25 mouse cellular contexts compared by ENCODE assay signal in genomic region chr1:167162495-167162894, GRCm38 (mm10).
DNase-seq lines count a peak whose midpoint lies in the region; ATAC-seq and TF ChIP-seq lines count a peak whose summit lies in the region.
"Had no signal": no experiment of that assay in that cellular context is flagged by ENCODE, and none has a peak within 500 bp of the region (broad histone marks: within the 10 kb centered on the region; RNA-seq: fewer than 3 reads in every experiment).

No protein-coding gene starts in this region.

- ATAC-seq in kidney, embryonic 15.5 days (replicated peaks; ENCODE audit: low FRiP score), result peak; percentile 41; the same call in 1 of the 2 replicates
- no peak for ATAC-seq in midbrain, embryonic 16.5 days
- ATAC-seq: CD4-positive, CD25-positive, alpha-beta regulatory T cell, adult 4 months; forebrain, embryonic 14.5 days had no signal

- no peak for TF ChIP-seq RAD21 in CH12.LX (IDR thresholded peaks at IDR 0.05; ENCODE audit: low read depth, low read length)

- no peak overlapping the region for H3K4me3 ChIP-seq in kidney, embryonic 15.5 days (replicated peaks)
- no peak overlapping the region for H3K4me3 ChIP-seq in midbrain, embryonic 10.5 days
- no peak overlapping the region for H3K4me3 ChIP-seq in midbrain, embryonic 16.5 days (ENCODE audit: low read depth, low read length)
- H3K4me3 ChIP-seq in CH12.LX (replicated peaks in 1 of 3; ENCODE audit: low read depth in 2 of 3, low read length in 2 of 3, poor library complexity in 1 of 3), result no peak overlapping the region
- H3K4me3 ChIP-seq: embryonic facial prominence, embryonic 13.5 days; embryonic facial prominence, embryonic 15.5 days; erythroblast, embryonic 14.5 days; forebrain, embryonic 10.5 days; forebrain, embryonic 12.5 days had no signal

- 45% methylated on average over 8 of the region's 8 CpGs for WGBS in kidney, embryonic 15.5 days
- 83% methylated on average over 8 of the region's 8 CpGs for WGBS in midbrain, embryonic 10.5 days
- WGBS in midbrain, embryonic 16.5 days, result 68% methylated on average over 8 of the region's 8 CpGs

- no peak for TF ChIP-seq EP300 in CH12.LX (IDR thresholded peaks at IDR 0.05; ENCODE audit: low read length)

- no peak overlapping the region for H3K27ac ChIP-seq in kidney, embryonic 15.5 days
- H3K27ac ChIP-seq in midbrain, embryonic 10.5 days (replicated peaks), result 0 out of 2 replicates have a peak overlapping the region, but pooled peaks have one; percentile 28
- H3K27ac ChIP-seq in midbrain, embryonic 16.5 days (ENCODE audit: low read length), result no peak overlapping the region
- no peak overlapping the region for H3K27ac ChIP-seq in CH12.LX (ENCODE audit: insufficient read depth, low read depth)
- H3K27ac ChIP-seq: embryonic facial prominence, embryonic 13.5 days; embryonic facial prominence, embryonic 15.5 days; forebrain, embryonic 10.5 days; forebrain, embryonic 12.5 days had no signal

- H3K27me3 ChIP-seq in kidney, embryonic 15.5 days, result no peaks in the 10 kb centered on the region
- H3K27me3 ChIP-seq in midbrain, embryonic 10.5 days (ENCODE audit: low read depth, poor library complexity, severe bottlenecking), result no peaks in the 10 kb centered on the region
- H3K27me3 ChIP-seq in midbrain, embryonic 16.5 days (ENCODE audit: control insufficient read depth, insufficient read depth, low read depth, low read length), result no peaks in the 10 kb centered on the region
- peaks cover 78% of the 10 kb centered on the region for H3K27me3 ChIP-seq in CH12.LX (replicated peaks)
- H3K27me3 ChIP-seq: embryonic facial prominence, embryonic 13.5 days; embryonic facial prominence, embryonic 15.5 days; forebrain, embryonic 12.5 days had no signal

- in situ Hi-C loops in CH12.LX (cut with MboI; ENCODE audit: low pct_ligation_motif_present, low pct_unique_long_range_greater_than_20kb, low sequenced_read_pairs), result no loop called here

- dilution Hi-C loops in CH12.LX (cut with MboI; ENCODE audit: extremely low pct_ligation_motif_present, extremely low pct_unique_long_range_greater_than_20kb, low sequenced_read_pairs), result no loop called here

- no peaks in the 10 kb centered on the region; the same call in 1 of the 2 replicates for H3K79me2 ChIP-seq in CH12.LX (replicated peaks; ENCODE audit: control insufficient read depth, extremely low read depth, insufficient read depth, poor library complexity, severe bottlenecking)

- no peak overlapping the region for H3K9ac ChIP-seq in kidney, embryonic 15.5 days
- no peak overlapping the region for H3K9ac ChIP-seq in midbrain, embryonic 16.5 days (ENCODE audit: low read depth, low read length)
- no peak overlapping the region for H3K9ac ChIP-seq in CH12.LX (ENCODE audit: insufficient read depth, low read depth)
- H3K9ac ChIP-seq: embryonic facial prominence, embryonic 13.5 days; embryonic facial prominence, embryonic 15.5 days; forebrain, embryonic 12.5 days had no signal

- no peaks in the 10 kb centered on the region for H3K9me3 ChIP-seq in kidney, embryonic 15.5 days (replicated peaks)
- no peaks in the 10 kb centered on the region for H3K9me3 ChIP-seq in midbrain, embryonic 10.5 days (replicated peaks)
- no peaks in the 10 kb centered on the region for H3K9me3 ChIP-seq in midbrain, embryonic 16.5 days (replicated peaks; ENCODE audit: control insufficient read depth, low read length, poor library complexity, severe bottlenecking)
- H3K9me3 ChIP-seq in CH12.LX (replicated peaks; ENCODE audit: low read length), result peaks cover 3% of the 10 kb centered on the region
- H3K9me3 ChIP-seq: embryonic facial prominence, embryonic 13.5 days; embryonic facial prominence, embryonic 15.5 days; forebrain, embryonic 10.5 days; forebrain, embryonic 12.5 days had no signal

- peaks cover 13% of the 10 kb centered on the region; the same call in 1 of the 2 replicates for H3K4me1 ChIP-seq in kidney, embryonic 15.5 days
- peaks cover 7% of the 10 kb centered on the region for H3K4me1 ChIP-seq in midbrain, embryonic 10.5 days
- no peaks in the 10 kb centered on the region for H3K4me1 ChIP-seq in midbrain, embryonic 16.5 days (ENCODE audit: control insufficient read depth, insufficient read depth, low read length)
- no peaks in the 10 kb centered on the region for H3K4me1 ChIP-seq in CH12.LX (ENCODE audit: control insufficient read depth in 1 of 2, insufficient read depth in 2 of 2)

- no peak for TF ChIP-seq POLR2A in CH12.LX (IDR thresholded peaks at IDR 0.05; ENCODE audit: low read depth, low read length)

- DNase-seq in heart, adult 11 months, result peak; percentile 74
- no peak for DNase-seq in heart, adult 9 months (ENCODE audit: low spot score in 2 of 2)
- DNase-seq in kidney, postnatal 10 days, result no peak
- DNase-seq in midbrain, embryonic 10.5 days (ENCODE audit: low spot score), result no peak
- no peak for DNase-seq in CH12.LX (ENCODE audit: extremely low read depth)
- DNase-seq: adrenal gland, adult 2 months; adrenal gland, postnatal 10 days; adrenal gland, postnatal 25 days; B cell, adult 2 months; cerebellum, adult 11 months; cerebellum, adult 18-20 months; cerebellum, adult 8-10 months; cerebellum, adult 9-11 months; cerebellum, postnatal 14 days; cerebellum, postnatal 36 days; embryo, embryonic 11 days had no signal

- TF ChIP-seq CTCF in CH12.LX (conservative IDR thresholded peaks at IDR 0.05 in 1 of 2, IDR thresholded peaks at IDR 0.05 in 1 of 2; ENCODE audit: low read depth in 2 of 2, low read length in 2 of 2), result no peak

- H3K4me2 ChIP-seq in kidney, embryonic 15.5 days, result peak overlapping the region; percentile 4; the same call in 1 of the 2 replicates
- no peak overlapping the region for H3K4me2 ChIP-seq in midbrain, embryonic 16.5 days (ENCODE audit: low read length)
- H3K4me2 ChIP-seq in CH12.LX (ENCODE audit: insufficient read depth, low read depth, poor library complexity, severe bottlenecking), result 0 out of 2 replicates have a peak overlapping the region, but pooled peaks have one; percentile 7
- H3K4me2 ChIP-seq: embryonic facial prominence, embryonic 13.5 days; embryonic facial prominence, embryonic 15.5 days; forebrain, embryonic 12.5 days had no signal

- no peaks in the 10 kb centered on the region for H3K36me3 ChIP-seq in kidney, embryonic 15.5 days
- H3K36me3 ChIP-seq in midbrain, embryonic 10.5 days, result no peaks in the 10 kb centered on the region
- no peaks in the 10 kb centered on the region for H3K36me3 ChIP-seq in midbrain, embryonic 16.5 days (ENCODE audit: control insufficient read depth, insufficient read depth, low read length)
- no peaks in the 10 kb centered on the region for H3K36me3 ChIP-seq in CH12.LX (replicated peaks in 1 of 2; ENCODE audit: control insufficient read depth in 1 of 2, insufficient read depth in 1 of 2, low read length in 1 of 2)
- H3K36me3 ChIP-seq: embryonic facial prominence, embryonic 13.5 days; embryonic facial prominence, embryonic 15.5 days; forebrain, embryonic 10.5 days; forebrain, embryonic 12.5 days had no signal

TF ChIP-seq in CH12.LX, 34 proteins besides CTCF, POLR2A, EP300 and RAD21:
- TF ChIP-seq GABPA (IDR thresholded peaks at IDR 0.05; ENCODE audit: insufficient replicate concordance, low read depth, low read length) (no peak), JUND (conservative IDR thresholded peaks at IDR 0.05; ENCODE audit: low read depth, low read length) (no peak), HCFC1 (IDR thresholded peaks at IDR 0.05; ENCODE audit: low read depth, low read length) (no peak), ZNF384 (IDR thresholded peaks at IDR 0.05; ENCODE audit: low read depth, low read length) (no peak), MXI1 (IDR thresholded peaks at IDR 0.05; ENCODE audit: low read depth, low read length) (no peak), ZC3H11A (IDR thresholded peaks at IDR 0.05; ENCODE audit: low read depth, low read length) (no peak), KAT2A (IDR thresholded peaks at IDR 0.05; ENCODE audit: insufficient replicate concordance, low read length) (no peak), ELF1 (IDR thresholded peaks at IDR 0.05; ENCODE audit: low read depth, low read length) (no peak), CHD2 (IDR thresholded peaks at IDR 0.05; ENCODE audit: low read length) (no peak), RCOR1 (conservative IDR thresholded peaks at IDR 0.05; ENCODE audit: low read depth, low read length) (no peak), SIN3A (IDR thresholded peaks at IDR 0.05; ENCODE audit: low read length) (no peak), USF2 (conservative IDR thresholded peaks at IDR 0.05; ENCODE audit: low read depth, low read length) (no peak), MEF2A (IDR thresholded peaks at IDR 0.05; ENCODE audit: borderline replicate concordance, low read depth, low read length) (no peak), UBTF (IDR thresholded peaks at IDR 0.05; ENCODE audit: low read depth, low read length) (no peak), USF1 (IDR thresholded peaks at IDR 0.05; ENCODE audit: low read depth, low read length) (no peak), MAX (IDR thresholded peaks at IDR 0.05; ENCODE audit: low read length) (no peak), NELFE (IDR thresholded peaks at IDR 0.05; ENCODE audit: low read depth, low read length) (no peak)
